Mouse (Mus musculus) heart, postnatal 0 days (tissue): ENCODE results near the gene Arhgap45.

Experiments used
- CTCF ChIP-seq: IDR thresholded peaks from 2 replicates; pipeline ENCODE4 v1.5.1; 2016; ENCODE audit warnings: antibody characterized with exemption, control low read depth, low read depth
- EP300 ChIP-seq: IDR thresholded peaks from 2 replicates; pipeline ENCODE4 v1.6.1; 2016; ENCODE audit warnings: antibody characterized with exemption, low read depth

DNA sequence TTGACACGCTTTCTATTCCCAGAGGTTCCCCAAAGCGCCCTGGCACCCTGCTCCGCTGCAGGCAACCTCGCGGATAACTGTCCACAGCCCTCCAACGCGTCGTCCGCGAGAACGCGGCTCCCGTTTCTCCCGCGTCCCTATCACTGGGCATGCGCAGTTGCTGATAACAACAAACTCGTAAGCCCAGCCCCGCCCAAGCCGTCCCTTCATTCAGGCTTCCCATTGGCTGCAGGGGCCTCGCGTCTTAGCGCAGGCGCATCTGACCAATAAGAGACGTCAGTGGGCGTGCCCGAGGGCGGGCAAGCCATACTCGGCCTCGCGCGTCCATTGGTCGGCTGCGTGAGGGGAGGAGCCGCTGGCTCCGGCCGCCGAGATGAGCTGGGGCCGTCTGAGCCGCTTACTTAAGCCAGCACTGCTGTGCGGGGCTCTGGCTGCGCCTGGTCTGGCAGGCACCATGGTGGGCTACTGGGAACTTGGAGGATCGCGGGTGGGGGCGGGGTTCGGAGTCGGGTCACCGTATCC, 36.9 kb downstream of the Arhgap45 start:
- TF ChIP-seq EP300 (no peak), CTCF (no peak)
